Mouse (Mus musculus) liver, embryonic 14.5 days (tissue): ENCODE data around the gene Mgll. TPM values are rescaled to one million over a fixed set of nuclear protein-coding genes. Genes with fewer than 3 reads are reported as not detected.

Source experiments
- ATAC-seq: fragments of 200-750 bp; cut with Nextera tagmentation; 2 replicates; pipeline ENCODE4 v1.8.0; 2017; ENCODE audit warnings: moderate number of reproducible peaks, mild to moderate bottlenecking, moderate library complexity; ENCODE audit not compliant: insufficient read depth
- DNase-seq, 3 experiments: peaks; one replicate each; pipeline ENCODE4 v3.0.0-alpha.2; 2012 to 2013; ENCODE audit warnings: low read depth in 3 of 3, low spot score in 3 of 3
- H3K27ac ChIP-seq: fragments of 300-500 bp; sonication (generic); 2 replicates; pipeline ENCODE4 v1.5.1; 2014; ENCODE audit warnings: moderate library complexity, mild to moderate bottlenecking, control low read depth, inconsistent platforms
- H3K27me3 ChIP-seq: fragments of 300-500 bp; sonication (generic); 2 replicates; pipeline ENCODE4 v1.6.1; 2014; ENCODE audit warnings: mild to moderate bottlenecking, low read length, moderate library complexity; ENCODE audit not compliant: control insufficient read depth, insufficient read depth
- H3K36me3 ChIP-seq: fragments of 300-500 bp; sonication (generic); replicated peaks from 2 replicates; pipeline ENCODE4 v1.6.1; 2014; ENCODE audit warnings: low read depth; ENCODE audit not compliant: control insufficient read depth, insufficient read depth
- H3K4me1 ChIP-seq, 2 experiments: fragments of 200-500 bp in 1 of 2; fragments of 300-500 bp in 1 of 2; sonication (generic) in 1 of 2; replicated peaks; 2 replicates each; pipeline ENCODE4 v1.6.1; 2012 to 2014; ENCODE audit warnings: antibody characterized with exemption in 1 of 2, inconsistent platforms in 1 of 2, low read length in 1 of 2; ENCODE audit not compliant: control insufficient read depth in 2 of 2, insufficient read depth in 2 of 2
- H3K4me2 ChIP-seq: fragments of 300-500 bp; sonication (generic); 2 replicates; pipeline ENCODE4 v1.6.1; 2014; ENCODE audit warnings: low read depth, mild to moderate bottlenecking, control low read depth, moderate library complexity
- H3K4me3 ChIP-seq, 2 experiments: fragments of 200-500 bp in 1 of 2; fragments of 300-500 bp in 1 of 2; sonication (generic) in 1 of 2; 2 replicates each; pipeline ENCODE4 v1.5.1; 2012 to 2014; ENCODE audit warnings: low read depth in 2 of 2, low read length in 2 of 2, mild to moderate bottlenecking in 2 of 2, control low read depth in 1 of 2, inconsistent platforms in 1 of 2, moderate library complexity in 1 of 2; ENCODE audit not compliant: insufficient read depth in 1 of 2
- H3K9ac ChIP-seq: fragments of 300-500 bp; sonication (generic); replicated peaks from 2 replicates; pipeline ENCODE4 v1.6.1; 2014; ENCODE audit warnings: mild to moderate bottlenecking, control low read depth, moderate library complexity
- H3K9me3 ChIP-seq: fragments of 300-500 bp; sonication (generic); 2 replicates; pipeline ENCODE4 v1.6.1; 2016; ENCODE audit warnings: low read length, mixed read lengths; ENCODE audit not compliant: control insufficient read depth
- CTCF ChIP-seq: IDR thresholded peaks from 2 replicates; pipeline ENCODE4 v1.5.1; 2016; ENCODE audit warnings: antibody characterized with exemption, low read depth, control low read depth
- EP300 ChIP-seq: IDR thresholded peaks from 2 replicates; pipeline ENCODE4 v1.6.1; 2016; ENCODE audit warnings: antibody characterized with exemption, low read depth
- WGBS: fragments of 180-500 bp; shearing (Covaris S2); extraction: QIAGEN DNeasy Blood & Tissue Kit; methylation state at CpG from one replicate; pipeline ENCODE4 v1.1.7; 2014; ENCODE audit not compliant: insufficient replicate concordance; 5-methylcytosine and 5-hydroxymethylcytosine counted together
- polyA plus RNA-seq, 2 experiments: library from polyadenylated mRNA; depleted of rRNA in 1 of 2; stranded (reverse) in 1 of 2; unstranded in 1 of 2; fragments of >200 nt; fragmentation: Nextera tagmentation in 1 of 2; extraction: Ambion mirVana in 1 of 2; gene quantifications; 2 replicates each; pipeline versions ENCODE4 v1.2.1 to v1.2.3; 2012 to 2014

Gene Mgll
- polyA plus RNA-seq, 2 experiments = 17.0 to 68.0 TPM

DNA sequence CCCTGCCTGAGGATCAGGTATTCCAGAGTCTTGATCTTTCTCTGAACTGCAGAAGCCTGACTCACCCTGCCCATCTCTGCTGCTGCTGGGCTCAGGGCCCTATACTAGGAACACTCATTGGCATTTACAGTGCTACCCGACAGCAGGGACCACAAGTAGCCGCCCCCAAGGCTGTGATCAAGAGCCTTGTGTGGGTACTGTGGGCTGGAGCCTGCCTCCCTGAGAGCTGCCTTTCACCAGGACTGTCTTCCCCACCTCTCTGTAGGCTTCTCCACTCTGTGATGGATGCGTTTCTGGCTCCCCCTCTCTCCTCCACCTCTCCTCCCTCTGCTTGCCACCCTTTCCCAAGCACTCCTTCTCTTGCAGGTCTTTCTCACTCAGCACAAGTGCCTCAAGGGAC, 12.9 kb upstream of the Mgll start:
- H3K27me3 ChIP-seq = no peaks in the 10 kb centered on the region
- no peak overlapping the region for H3K4me2 ChIP-seq
- no peak overlapping the region for H3K4me3 ChIP-seq
- WGBS = 66% methylated on average over 3 of the region's 3 CpGs
- TF ChIP-seq CTCF (no peak), EP300 (no peak)
- no peak for ATAC-seq
- no peak overlapping the region for H3K9ac ChIP-seq
- H3K27ac ChIP-seq = no peak overlapping the region
- peaks cover 19 to 23% of the 10 kb centered on the region in 2 experiments for H3K4me1 ChIP-seq
- H3K9me3 ChIP-seq = no peaks in the 10 kb centered on the region
- no peak for DNase-seq
- H3K36me3 ChIP-seq = no peaks in the 10 kb centered on the region

DNA sequence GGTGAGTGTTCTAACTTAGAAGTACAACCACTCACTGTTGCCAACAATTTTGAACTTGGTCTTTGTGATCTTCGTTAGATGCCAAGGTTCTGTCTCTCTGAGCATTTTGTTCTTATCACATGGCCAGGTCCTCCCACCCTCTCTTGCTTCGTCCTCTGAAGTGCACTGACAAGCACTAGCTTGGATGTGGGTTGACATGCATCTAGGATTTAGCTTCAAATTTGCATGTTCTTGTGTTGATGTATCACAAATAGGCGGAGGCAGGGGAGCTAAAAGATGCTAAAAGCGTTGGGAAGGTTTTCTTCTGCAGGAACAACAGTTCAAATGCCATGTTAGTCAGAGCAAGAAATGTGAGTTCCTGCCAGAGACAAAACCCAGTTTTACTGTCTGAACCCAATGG, 12.1 kb upstream of the Mgll start:
- no peak for ATAC-seq
- no peak overlapping the region for H3K9ac ChIP-seq
- no peak overlapping the region for H3K4me2 ChIP-seq
- H3K4me3 ChIP-seq = no peak overlapping the region
- TF ChIP-seq EP300 (no peak), CTCF (no peak)
- H3K9me3 ChIP-seq = no peaks in the 10 kb centered on the region
- peaks cover 19 to 25% of the 10 kb centered on the region in 2 experiments for H3K4me1 ChIP-seq
- H3K27ac ChIP-seq = no peak overlapping the region
- H3K36me3 ChIP-seq = no peaks in the 10 kb centered on the region
- no peak for DNase-seq
- no peaks in the 10 kb centered on the region for H3K27me3 ChIP-seq
- WGBS = 62% methylated on average over 4 of the region's 4 CpGs

DNA sequence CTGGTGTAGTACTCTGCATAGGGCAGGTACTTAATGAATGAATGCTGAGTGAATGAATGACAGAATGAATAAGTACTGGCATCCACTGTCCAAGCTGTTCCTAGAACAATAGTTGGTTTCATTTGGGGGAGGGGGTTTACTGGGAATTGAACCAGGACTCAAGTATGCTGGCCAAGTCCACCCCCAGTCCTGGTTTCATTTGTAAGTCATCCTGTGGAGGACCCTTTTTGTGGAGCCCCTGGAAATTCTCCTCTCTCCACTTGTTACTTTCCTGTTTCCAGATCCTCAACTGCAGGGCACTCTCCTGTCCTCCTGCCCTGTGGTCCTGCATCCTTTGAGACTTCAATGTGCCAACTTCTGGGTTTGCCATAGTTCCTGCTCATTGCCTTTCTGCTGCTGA, 10.9 kb upstream of the Mgll start:
- Histone ChIP-seq H3K27me3 (no peaks in the 10 kb centered on the region; the same call in 1 of the 2 replicates), H3K4me3 (no peak overlapping the region), H3K27ac (no peak overlapping the region), H3K9me3 (no peaks in the 10 kb centered on the region), H3K9ac (no peak overlapping the region), H3K4me1 (peaks cover 15 to 21% of the 10 kb centered on the region in 2 experiments), H3K36me3 (no peaks in the 10 kb centered on the region), H3K4me2 (no peak overlapping the region)
- DNase-seq = no peak
- TF ChIP-seq CTCF = no peak
- no peak for TF ChIP-seq EP300
- no peak for ATAC-seq

DNA sequence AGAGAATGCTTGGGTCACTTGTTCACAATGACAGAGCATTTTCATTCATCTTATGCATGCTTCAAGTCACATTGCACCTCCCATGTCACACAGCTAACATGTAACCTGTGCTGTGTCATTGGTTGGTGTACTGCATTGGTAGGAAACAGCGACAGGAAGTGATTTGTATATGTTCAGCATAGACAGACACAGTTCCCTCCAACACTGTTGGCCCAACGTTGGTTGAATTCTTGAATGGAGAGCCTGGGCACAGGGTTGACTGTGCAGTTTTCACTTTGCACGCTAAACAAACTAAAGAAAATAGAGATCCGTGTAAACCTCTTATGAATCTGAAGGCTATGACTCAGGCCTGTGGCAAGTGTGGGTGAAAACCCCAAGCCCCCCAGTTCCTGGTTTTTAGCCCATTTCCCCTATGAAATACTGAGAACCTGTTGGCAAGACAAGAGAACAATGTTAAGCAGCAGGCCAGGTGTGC, 10.0 kb upstream of the Mgll start:
- ATAC-seq (no peak), DNase-seq (no peak)
- no peaks in the 10 kb centered on the region for H3K9me3 ChIP-seq
- no peak overlapping the region for H3K27ac ChIP-seq
- H3K4me3 ChIP-seq = no peak overlapping the region
- no peak overlapping the region for H3K9ac ChIP-seq
- 65% methylated on average over 4 of the region's 4 CpGs for WGBS
- no peaks in the 10 kb centered on the region; the same call in 1 of the 2 replicates for H3K27me3 ChIP-seq
- no peaks in the 10 kb centered on the region for H3K36me3 ChIP-seq
- H3K4me2 ChIP-seq = no peak overlapping the region
- H3K4me1 ChIP-seq = peaks cover 6 to 12% of the 10 kb centered on the region in 2 experiments
- TF ChIP-seq EP300 (no peak), CTCF (no peak)

DNA sequence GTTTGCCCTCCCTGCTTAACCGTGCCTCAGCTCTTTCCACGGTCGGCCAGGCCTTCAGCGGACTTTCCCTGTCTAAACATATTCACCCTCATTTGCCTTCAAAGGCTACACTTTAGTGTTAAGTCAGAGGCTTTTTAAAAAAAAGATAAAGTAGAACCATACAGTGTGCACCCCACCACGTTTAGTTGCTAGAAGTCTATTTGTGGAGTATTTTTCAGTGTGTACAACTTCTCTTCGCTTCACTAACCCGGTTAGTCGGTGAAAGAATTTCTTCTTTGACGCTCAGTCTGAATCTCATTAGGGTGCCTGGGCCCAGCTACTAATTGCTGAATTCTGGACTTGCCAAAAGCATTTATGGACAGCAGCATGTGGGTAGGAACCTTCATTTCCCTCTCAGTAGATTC, 8.8 kb upstream of the Mgll start:
- TF ChIP-seq EP300 (no peak), CTCF (no peak)
- 78% methylated on average over 9 of the region's 9 CpGs for WGBS
- ATAC-seq (no peak), DNase-seq (no peak)
- Histone ChIP-seq H3K36me3 (no peaks in the 10 kb centered on the region), H3K9ac (no peak overlapping the region), H3K9me3 (no peaks in the 10 kb centered on the region), H3K4me2 (no peak overlapping the region), H3K4me1 (peaks cover 0 to 9% of the 10 kb centered on the region in 2 experiments; a peak in 2 of 4 replicates), H3K4me3 (no peak overlapping the region), H3K27me3 (no peaks in the 10 kb centered on the region; the same call in 1 of the 2 replicates), H3K27ac (no peak overlapping the region)
